Mouse (Mus musculus) myocyte (in vitro differentiated cells): ENCODE measurements around the gene Msi2.

ENCODE experiments used
- CEBPB ChIP-seq: IDR thresholded peaks from 2 replicates; pipeline ENCODE4 v1.6.1; 2011; ENCODE audit warnings: mild to moderate bottlenecking, moderate library complexity; ENCODE audit not compliant: poor library complexity, insufficient read depth, severe bottlenecking
- E2F4 ChIP-seq: IDR thresholded peaks from one replicate; pipeline ENCODE4 v1.6.1; 2011; ENCODE audit warnings: mild to moderate bottlenecking, control low read depth, moderate library complexity; ENCODE audit not compliant: insufficient read depth
- MAX ChIP-seq: IDR thresholded peaks from one replicate; pipeline ENCODE4 v1.6.1; 2011; ENCODE audit warnings: low read depth, mild to moderate bottlenecking, control low read depth
- MYOD1 ChIP-seq, 3 experiments: IDR thresholded peaks; one replicate each; pipeline ENCODE4 v1.6.1; 2011; ENCODE audit warnings: control low read depth in 2 of 3, low read depth in 2 of 3, mild to moderate bottlenecking in 2 of 3, moderate library complexity in 1 of 3; ENCODE audit not compliant: insufficient read length in 2 of 3, control insufficient read depth in 1 of 3
- MYOG ChIP-seq, 3 experiments: IDR thresholded peaks; one replicate each; pipeline ENCODE4 v1.6.1; 2011; ENCODE audit warnings: control low read depth in 2 of 3, low read depth in 2 of 3, mild to moderate bottlenecking in 2 of 3; ENCODE audit not compliant: insufficient read length in 2 of 3, control insufficient read depth in 1 of 3, insufficient read depth in 1 of 3
- POLR2A ChIP-seq: IDR thresholded peaks from one replicate; pipeline ENCODE4 v1.6.1; 2011; ENCODE audit warnings: low read depth, mild to moderate bottlenecking, control low read depth, moderate library complexity; ENCODE audit not compliant: insufficient read length
- POLR2AphosphoS2 ChIP-seq: IDR thresholded peaks from one replicate; pipeline ENCODE4 v1.6.1; 2011; ENCODE audit warnings: low read depth, control low read depth; ENCODE audit not compliant: insufficient read length
- REST ChIP-seq: IDR thresholded peaks from one replicate; pipeline ENCODE4 v1.6.1; 2011; ENCODE audit warnings: mild to moderate bottlenecking, control low read depth, moderate library complexity; ENCODE audit not compliant: insufficient read depth, insufficient read length
- SRF ChIP-seq: IDR thresholded peaks from one replicate; pipeline ENCODE4 v1.6.1; 2011; ENCODE audit warnings: low read depth; ENCODE audit not compliant: control insufficient read depth, insufficient read length
- TCF12 ChIP-seq: IDR thresholded peaks from one replicate; pipeline ENCODE4 v1.6.1; 2011; ENCODE audit warnings: mild to moderate bottlenecking, control low read depth; ENCODE audit not compliant: poor library complexity, insufficient read depth, severe bottlenecking
- TCF3 ChIP-seq: IDR thresholded peaks from one replicate; pipeline ENCODE4 v1.6.1; 2011; ENCODE audit warnings: low read depth, control low read depth; ENCODE audit not compliant: insufficient read length
- USF1 ChIP-seq: IDR thresholded peaks from one replicate; pipeline ENCODE4 v1.6.1; 2011; ENCODE audit warnings: low read depth, mild to moderate bottlenecking, control low read depth, moderate library complexity

DNA sequence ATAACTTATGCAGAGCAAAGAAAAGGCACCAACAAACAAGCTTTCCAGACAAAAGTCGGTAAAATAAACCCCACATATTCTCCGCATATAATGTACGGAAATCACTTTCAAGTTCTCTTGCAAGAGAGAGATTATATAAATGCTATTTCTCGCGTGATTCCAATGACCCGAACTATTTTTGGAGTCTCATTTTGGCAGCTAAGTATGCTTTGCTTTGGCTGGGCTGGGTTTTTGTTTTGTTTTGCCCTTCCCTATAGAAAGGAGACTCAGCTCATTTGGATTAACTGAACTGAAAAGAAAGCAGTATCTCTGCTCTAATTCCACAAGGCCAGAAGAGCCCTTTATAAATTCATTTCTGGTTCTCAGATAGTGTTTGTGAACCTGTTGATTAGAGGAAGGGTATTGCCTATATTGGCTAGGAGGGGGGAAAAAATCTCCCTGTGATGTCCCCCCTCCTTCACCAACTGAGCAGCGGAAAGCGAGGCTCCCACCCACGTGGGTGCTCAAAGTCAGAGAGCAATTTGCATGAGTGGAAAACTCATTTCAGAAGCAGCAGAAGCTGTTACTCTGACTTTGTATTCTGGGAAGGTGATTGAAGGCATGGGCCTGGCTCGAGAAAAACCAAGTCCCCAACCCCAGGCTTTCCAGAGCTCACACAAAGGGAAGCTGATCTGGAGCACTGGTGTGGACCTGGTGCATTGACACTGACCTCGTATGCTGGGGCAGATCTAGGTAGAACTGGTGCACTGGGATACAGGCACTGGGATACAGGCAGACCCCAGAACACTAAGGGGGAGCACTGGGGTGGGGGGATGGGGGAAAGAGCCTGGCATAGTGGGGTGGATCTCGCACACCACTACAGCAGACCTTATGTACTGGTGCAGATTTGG lies 201.5 kb downstream of the Msi2 start:
- no peak for TF ChIP-seq REST
- TF ChIP-seq MYOD1 (IDR thresholded peaks at IDR 0.05; ENCODE audit: control insufficient read depth in 1 of 3, insufficient read length in 2 of 3, low read depth in 2 of 3) = no peak
- TF ChIP-seq POLR2A = no peak
- TF ChIP-seq POLR2AphosphoS2 = no peak
- no peak for TF ChIP-seq MYOG (IDR thresholded peaks at IDR 0.05; ENCODE audit: control insufficient read depth in 1 of 3, insufficient read depth in 1 of 3, insufficient read length in 2 of 3, low read depth in 2 of 3)
- TF ChIP-seq MAX = no peak
- no peak for TF ChIP-seq TCF12
- no peak for TF ChIP-seq USF1
- TF ChIP-seq CEBPB = no peak
- no peak for TF ChIP-seq E2F4
- TF ChIP-seq SRF = no peak
- TF ChIP-seq TCF3 = no peak
